Mouse (Mus musculus) midbrain, postnatal 0 days (tissue): Measurements from ENCODE around the gene Paqr7. TPM values are rescaled to one million over a fixed set of nuclear protein-coding genes. Genes with fewer than 3 reads are reported as not detected.
A peak's percentile ranks its signal among the peaks of the same experiment; 100 is the strongest.

Source experiments
- ATAC-seq: fragments of 200-750 bp; cut with Nextera tagmentation; 2 replicates; pipeline ENCODE4 v1.8.0; 2017; ENCODE audit warnings: moderate number of reproducible peaks, mild to moderate bottlenecking, moderate TSS enrichment, moderate library complexity; ENCODE audit not compliant: low FRiP score
- DNase-seq: peaks from one replicate; pipeline ENCODE4 v3.0.0-alpha.2; 2015; ENCODE audit warnings: low spot score
- H3K27ac ChIP-seq: fragments of 300-500 bp; sonication (generic); 2 replicates; pipeline ENCODE4 v1.5.1; 2014; ENCODE audit warnings: low read depth, mild to moderate bottlenecking, low read length, mixed read lengths
- H3K27me3 ChIP-seq: fragments of 300-500 bp; sonication (generic); 2 replicates; pipeline ENCODE4 v1.6.1; 2014; ENCODE audit warnings: low read length, control low read depth, mixed read lengths; ENCODE audit not compliant: insufficient read depth
- H3K36me3 ChIP-seq: fragments of 300-500 bp; sonication (generic); 2 replicates; pipeline ENCODE4 v1.6.1; 2014; ENCODE audit warnings: low read length, control low read depth, mixed read lengths; ENCODE audit not compliant: insufficient read depth
- H3K4me1 ChIP-seq: fragments of 300-500 bp; sonication (generic); 2 replicates; pipeline ENCODE4 v1.6.1; 2014; ENCODE audit warnings: mild to moderate bottlenecking, control low read depth, antibody characterized with exemption, low read length, mixed read lengths; ENCODE audit not compliant: insufficient read depth
- H3K4me2 ChIP-seq: fragments of 300-500 bp; sonication (generic); 2 replicates; pipeline ENCODE4 v1.6.1; 2014; ENCODE audit warnings: low read depth, mild to moderate bottlenecking, low read length, mixed read lengths; ENCODE audit not compliant: poor library complexity, severe bottlenecking
- H3K4me3 ChIP-seq: fragments of 300-500 bp; sonication (generic); 2 replicates; pipeline ENCODE4 v1.5.1; 2014; ENCODE audit warnings: low read depth, mild to moderate bottlenecking, low read length, moderate library complexity
- H3K9ac ChIP-seq: fragments of 300-500 bp; sonication (generic); replicated peaks from 2 replicates; pipeline ENCODE4 v1.6.1; 2014; ENCODE audit warnings: mild to moderate bottlenecking, low read length, moderate library complexity, mixed read lengths; ENCODE audit not compliant: poor library complexity, severe bottlenecking
- H3K9me3 ChIP-seq: fragments of 300-500 bp; sonication (generic); 2 replicates; pipeline ENCODE4 v1.6.1; 2016; ENCODE audit warnings: low read length, control low read depth
- CTCF ChIP-seq: IDR thresholded peaks from 2 replicates; pipeline ENCODE4 v1.5.1; 2016; ENCODE audit warnings: antibody characterized with exemption, mild to moderate bottlenecking
- WGBS: fragments of 180-500 bp; shearing (Covaris S2); extraction: QIAGEN DNeasy Blood & Tissue Kit; methylation state at CpG from one replicate; pipeline ENCODE4 v1.1.7; 2014; 5-methylcytosine and 5-hydroxymethylcytosine counted together
- polyA plus RNA-seq: library from polyadenylated mRNA; unstranded; fragments of >200 nt; fragmentation: Nextera tagmentation; extraction: Ambion mirVana; gene quantifications from 2 replicates; pipeline ENCODE4 v1.2.1, GENCODE M21; 2015
- total RNA-seq: library from RNA; depleted of rRNA; stranded (reverse); fragments of >200 nt; gene quantifications from 2 replicates; pipeline ENCODE4 v1.2.3, GENCODE M21; 2014; rRNA removed

Gene Paqr7
- total RNA-seq (69.2 and 97.8 TPM in 2 replicates), polyA plus RNA-seq (38.9 and 41.3 TPM in 2 replicates)

- TF ChIP-seq CTCF: no peak; the same call in 1 of the 2 replicates
- H3K9ac ChIP-seq: peak within 1 kb of the TSS; percentile 76
- H3K9me3 ChIP-seq: no peaks in the 10 kb centered on the region
- H3K4me3 ChIP-seq: peak within 1 kb of the TSS; percentile 56
- ATAC-seq (peak; percentile 56), DNase-seq (peak; percentile 58)
- H3K27ac ChIP-seq: peak within 1 kb of the TSS; percentile 78
- 3% methylated on average over 34 of the region's 35 CpGs for WGBS
- H3K36me3 ChIP-seq: no peaks in the 10 kb centered on the region
- no peaks in the 10 kb centered on the region for H3K27me3 ChIP-seq
- H3K4me1 ChIP-seq: peaks cover 13% of the 10 kb centered on the region
- H3K4me2 ChIP-seq: peak within 1 kb of the TSS; percentile 96
These were observed at the start of gene Paqr7 for GRCm38 (mm10) chr4:134496595-134497210. Paqr7 (plus strand) TSS chr4:134496697.

DNA sequence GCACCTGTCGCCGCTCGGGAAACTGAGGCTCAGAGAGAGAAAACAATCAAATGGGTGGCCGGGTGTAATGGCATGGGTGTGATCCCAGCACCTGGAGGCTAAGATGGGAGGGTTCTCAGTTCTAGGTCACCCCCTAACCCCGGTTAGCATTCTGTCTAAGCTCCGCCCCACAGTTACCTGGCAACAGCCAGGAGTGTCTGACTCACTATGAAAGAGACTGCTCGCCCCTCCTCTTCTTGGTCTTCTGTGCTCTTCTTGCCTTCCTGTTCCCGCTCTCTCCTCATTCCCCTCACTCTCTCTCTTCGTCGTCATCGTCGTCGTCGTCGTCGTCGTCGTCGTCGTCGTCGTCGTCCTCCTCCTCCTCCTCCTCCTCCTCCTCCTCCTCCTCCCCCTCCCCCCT, 48.5 kb upstream of the Paqr7 start:
- no peak for TF ChIP-seq CTCF
- 52% methylated on average over 23 of the region's 23 CpGs for WGBS
- Histone ChIP-seq H3K4me3 (no peak overlapping the region), H3K9ac (no peak overlapping the region), H3K4me2 (no peak overlapping the region), H3K27ac (no peak overlapping the region), H3K4me1 (peaks cover 41% of the 10 kb centered on the region), H3K27me3 (no peaks in the 10 kb centered on the region), H3K36me3 (no peaks in the 10 kb centered on the region), H3K9me3 (no peaks in the 10 kb centered on the region)
- ATAC-seq (no peak), DNase-seq (no peak)

GRCm38 (mm10) chr4:134449595-134450391, 46.7 kb upstream of the Paqr7 start:
- H3K9ac ChIP-seq: no peak overlapping the region
- 14% methylated on average over 13 of the region's 13 CpGs for WGBS
- no peaks in the 10 kb centered on the region for H3K36me3 ChIP-seq
- H3K4me1 ChIP-seq: peaks cover 42% of the 10 kb centered on the region
- H3K4me2 ChIP-seq: peak overlapping the region; percentile 20; the same call in 1 of the 2 replicates
- peak; percentile 92 for DNase-seq
- TF ChIP-seq CTCF: no peak
- H3K9me3 ChIP-seq: no peaks in the 10 kb centered on the region
- H3K4me3 ChIP-seq: no peak overlapping the region
- peak overlapping the region; percentile 83 for H3K27ac ChIP-seq
- no peaks in the 10 kb centered on the region for H3K27me3 ChIP-seq
- peak; percentile 79 for ATAC-seq

- H3K9me3 ChIP-seq: no peaks in the 10 kb centered on the region
- WGBS: 12% methylated on average over 20 of the region's 20 CpGs
- H3K9ac ChIP-seq: peak overlapping the region; percentile 2; the same call in 1 of the 2 replicates
- peaks cover 40% of the 10 kb centered on the region for H3K4me1 ChIP-seq
- no peak for TF ChIP-seq CTCF
- ATAC-seq: peak; percentile 31
- no peak overlapping the region for H3K4me3 ChIP-seq
- H3K36me3 ChIP-seq: no peaks in the 10 kb centered on the region
- peak overlapping the region; percentile 20; the same call in 1 of the 2 replicates for H3K4me2 ChIP-seq
- peak; percentile 72 for DNase-seq
- H3K27ac ChIP-seq: peak overlapping the region; percentile 83
- no peaks in the 10 kb centered on the region for H3K27me3 ChIP-seq
These were observed 45.9 kb upstream of the Paqr7 start for GRCm38 (mm10) chr4:134450392-134451195.

GRCm38 (mm10) chr4:134451484-134451883, 45.0 kb upstream of the Paqr7 start:
- Histone ChIP-seq H3K36me3 (no peaks in the 10 kb centered on the region), H3K4me2 (no peak overlapping the region), H3K9me3 (no peaks in the 10 kb centered on the region), H3K4me1 (peaks cover 31% of the 10 kb centered on the region), H3K27ac (peak overlapping the region; percentile 83), H3K4me3 (no peak overlapping the region), H3K27me3 (no peaks in the 10 kb centered on the region), H3K9ac (no peak overlapping the region)
- ATAC-seq (no peak), DNase-seq (no peak)
- 41% methylated on average over 9 of the region's 9 CpGs for WGBS
- TF ChIP-seq CTCF: no peak
